Mouse (Mus musculus): ENCODE data around the gene Cym. TPM values are rescaled to one million over a fixed set of nuclear protein-coding genes. Genes with fewer than 3 reads are reported as not detected.

Gene Cym
- polyA plus RNA-seq, 1 experiment from 2014 or later: 0.34 TPM

Other genes starting within 250 kb of the Cym start
- gene Kcna3, start 185.6 kb downstream of the Cym start, polyA plus RNA-seq (2015; fragmentation: Nextera tagmentation; extraction: Ambion mirVana): 1.1 and 1.3 TPM in 2 replicates
- gene Kcna2, start 120.6 kb downstream of the Cym start, polyA plus RNA-seq (2015; fragmentation: Nextera tagmentation; extraction: Ambion mirVana): 0.07 and 0.18 TPM in 2 replicates
- gene Kcna10, start 38.7 kb downstream of the Cym start, polyA plus RNA-seq (2015; fragmentation: Nextera tagmentation; extraction: Ambion mirVana): not detected in 2 replicates
- gene A630076J17Rik, start 8.9 kb upstream of the Cym start, polyA plus RNA-seq (2015; fragmentation: Nextera tagmentation; extraction: Ambion mirVana): not detected in 2 replicates
- 0.13 TPM in 1 of 2 replicates, not detected in the other for gene Prok1, start 18.0 kb upstream of the Cym start, polyA plus RNA-seq (2015; fragmentation: Nextera tagmentation; extraction: Ambion mirVana)
- gene Lamtor5, start 57.1 kb upstream of the Cym start, polyA plus RNA-seq (2015; fragmentation: Nextera tagmentation; extraction: Ambion mirVana): 194 and 201 TPM in 2 replicates
- 3.6 and 5.3 TPM in 2 replicates for gene Slc16a4, start 69.5 kb upstream of the Cym start, polyA plus RNA-seq (2015; fragmentation: Nextera tagmentation; extraction: Ambion mirVana)
- gene Rbm15, start 111.9 kb upstream of the Cym start, polyA plus RNA-seq (2015; fragmentation: Nextera tagmentation; extraction: Ambion mirVana): 15.5 and 15.8 TPM in 2 replicates
- gene Kcnc4, start 237.8 kb upstream of the Cym start, polyA plus RNA-seq (2015; fragmentation: Nextera tagmentation; extraction: Ambion mirVana): 0.21 and 0.22 TPM in 2 replicates

Data from embryonic facial prominence, embryonic 13.5 days (tissue).